Mouse (Mus musculus) midbrain, embryonic 13.5 days (tissue): Measurements from ENCODE around the gene Rab3c. TPM values are rescaled to one million over a fixed set of nuclear protein-coding genes. Genes with fewer than 3 reads are reported as not detected.
A peak's percentile ranks its signal among the peaks of the same experiment; 100 is the strongest.

Experiments used
- ATAC-seq: fragments of 200-750 bp; cut with Nextera tagmentation; 2 replicates; pipeline ENCODE4 v1.8.0; 2017; ENCODE audit warnings: mild to moderate bottlenecking, moderate TSS enrichment, moderate library complexity
- H3K27ac ChIP-seq: fragments of 300-500 bp; sonication (generic); 2 replicates; pipeline ENCODE4 v1.5.1; 2015; ENCODE audit warnings: inconsistent platforms, mild to moderate bottlenecking, moderate library complexity
- H3K27me3 ChIP-seq: fragments of 300-500 bp; sonication (generic); 2 replicates; pipeline ENCODE4 v1.6.1; 2015; ENCODE audit warnings: mild to moderate bottlenecking, inconsistent platforms
- H3K36me3 ChIP-seq: fragments of 300-500 bp; sonication (generic); 2 replicates; pipeline ENCODE4 v1.6.1; 2015; ENCODE audit warnings: mild to moderate bottlenecking, inconsistent platforms
- H3K4me1 ChIP-seq: fragments of 300-500 bp; sonication (generic); replicated peaks from 2 replicates; pipeline ENCODE4 v1.6.1; 2015; ENCODE audit warnings: inconsistent platforms
- H3K4me2 ChIP-seq: fragments of 300-500 bp; sonication (generic); replicated peaks from 2 replicates; pipeline ENCODE4 v1.6.1; 2015; ENCODE audit warnings: moderate library complexity, mild to moderate bottlenecking, inconsistent platforms
- H3K4me3 ChIP-seq: fragments of 300-500 bp; sonication (generic); replicated peaks from 2 replicates; pipeline ENCODE4 v1.5.1; 2015; ENCODE audit warnings: mild to moderate bottlenecking, inconsistent platforms
- H3K9ac ChIP-seq: fragments of 300-500 bp; sonication (generic); replicated peaks from 2 replicates; pipeline ENCODE4 v1.6.1; 2015; ENCODE audit warnings: mild to moderate bottlenecking, inconsistent platforms
- H3K9me3 ChIP-seq: fragments of 300-500 bp; sonication (generic); 2 replicates; pipeline ENCODE4 v1.6.1; 2016; ENCODE audit warnings: mild to moderate bottlenecking, inconsistent platforms
- WGBS: fragments of 180-500 bp; shearing (Covaris S2); methylation state at CpG from one replicate; pipeline ENCODE4 v1.1.7; 2015; 5-methylcytosine and 5-hydroxymethylcytosine counted together
- polyA plus RNA-seq: library from polyadenylated mRNA; unstranded; fragments of >200 nt; fragmentation: Nextera tagmentation; extraction: Ambion mirVana; gene quantifications from 2 replicates; pipeline ENCODE4 v1.2.1, GENCODE M21; 2015

Rab3c gene
- polyA plus RNA-seq, 1 experiment from 2014 or later = 215 TPM

DNA sequence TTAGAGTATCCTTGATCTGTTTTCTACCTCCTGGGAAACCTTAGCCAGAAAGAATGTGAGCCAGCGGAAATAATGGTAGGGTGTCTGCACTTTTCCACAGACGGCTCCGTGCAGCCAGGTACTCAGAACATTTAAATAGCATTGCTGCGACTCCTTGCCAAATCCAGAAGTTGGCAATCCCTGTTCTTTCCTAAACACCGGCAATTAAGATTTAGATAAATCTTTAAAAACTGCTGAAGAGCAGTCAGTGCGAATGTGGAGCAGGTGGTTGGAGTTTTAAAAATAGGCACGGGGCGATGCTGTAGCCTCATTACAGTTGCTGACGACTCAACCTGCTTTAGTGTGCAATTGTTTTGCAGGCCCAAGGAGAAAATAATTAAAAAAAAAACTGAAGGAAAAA, 205.2 kb downstream of the Rab3c start:
- ATAC-seq = no peak
- H3K36me3 ChIP-seq = peaks cover 5% of the 10 kb centered on the region; the same call in 1 of the 2 replicates
- H3K4me2 ChIP-seq = no peak overlapping the region
- H3K9me3 ChIP-seq = peaks cover 6% of the 10 kb centered on the region; the same call in 1 of the 2 replicates
- H3K4me3 ChIP-seq = no peak overlapping the region
- no peak overlapping the region for H3K27ac ChIP-seq
- no peak overlapping the region for H3K9ac ChIP-seq
- H3K4me1 ChIP-seq = peaks cover 14% of the 10 kb centered on the region; the same call in 1 of the 2 replicates
- no peaks in the 10 kb centered on the region for H3K27me3 ChIP-seq
- 91% methylated on average over 9 of the region's 9 CpGs for WGBS

DNA sequence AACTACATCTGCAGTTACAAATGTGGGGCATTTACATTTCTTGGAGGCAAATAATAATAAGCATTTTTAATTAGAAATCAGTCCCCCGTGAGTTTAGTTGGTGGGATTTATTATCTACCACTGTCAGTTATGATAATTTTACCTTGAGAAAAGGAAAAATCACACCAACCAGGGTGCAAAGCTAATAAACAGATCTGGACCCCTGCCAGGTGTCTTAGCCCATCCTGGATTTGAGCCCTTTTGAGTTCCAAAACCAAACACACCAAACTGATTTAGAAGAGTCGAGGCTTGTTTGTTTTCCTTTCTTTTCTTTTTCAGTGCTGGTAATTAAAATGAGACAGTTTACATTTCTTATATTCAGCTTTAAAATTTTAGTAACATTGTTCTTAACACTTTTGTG, 206.6 kb downstream of the Rab3c start:
- H3K4me1 ChIP-seq = peaks cover 14% of the 10 kb centered on the region; the same call in 1 of the 2 replicates
- no peak for ATAC-seq
- WGBS = 56% methylated on average over 2 of the region's 2 CpGs
- H3K9ac ChIP-seq = no peak overlapping the region
- H3K27ac ChIP-seq = no peak overlapping the region
- no peak overlapping the region for H3K4me3 ChIP-seq
- no peaks in the 10 kb centered on the region for H3K27me3 ChIP-seq
- H3K9me3 ChIP-seq = peaks cover 9% of the 10 kb centered on the region
- H3K36me3 ChIP-seq = peaks cover 11% of the 10 kb centered on the region
- H3K4me2 ChIP-seq = no peak overlapping the region

DNA sequence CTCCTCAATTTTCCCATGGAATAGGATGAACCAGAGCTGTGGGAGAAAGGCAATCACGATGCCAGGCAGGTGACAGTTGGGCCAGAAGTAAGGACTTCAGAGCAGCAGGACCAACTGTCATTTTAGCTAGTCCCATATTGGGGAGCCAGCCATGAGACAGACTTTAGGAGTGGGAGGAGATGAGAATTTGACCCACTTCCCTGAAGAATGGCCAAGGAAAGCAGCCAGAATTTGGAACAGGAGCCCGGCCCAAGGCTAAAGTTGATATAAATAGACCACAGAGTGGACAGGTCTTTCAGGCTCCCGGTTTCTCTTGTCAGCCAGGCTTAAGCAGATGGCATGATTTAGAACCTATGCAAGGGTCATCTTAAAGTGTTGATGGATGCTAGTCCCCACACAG, 213.6 kb downstream of the Rab3c start:
- no peak overlapping the region for H3K4me2 ChIP-seq
- peaks cover 3% of the 10 kb centered on the region; the same call in 1 of the 2 replicates for H3K9me3 ChIP-seq
- no peak overlapping the region for H3K27ac ChIP-seq
- no peak overlapping the region for H3K9ac ChIP-seq
- peaks cover 12% of the 10 kb centered on the region for H3K36me3 ChIP-seq
- ATAC-seq = no peak
- H3K27me3 ChIP-seq = no peaks in the 10 kb centered on the region
- WGBS = 85% methylated on average over 3 of the region's 3 CpGs
- H3K4me1 ChIP-seq = peaks cover 25% of the 10 kb centered on the region
- no peak overlapping the region for H3K4me3 ChIP-seq

DNA sequence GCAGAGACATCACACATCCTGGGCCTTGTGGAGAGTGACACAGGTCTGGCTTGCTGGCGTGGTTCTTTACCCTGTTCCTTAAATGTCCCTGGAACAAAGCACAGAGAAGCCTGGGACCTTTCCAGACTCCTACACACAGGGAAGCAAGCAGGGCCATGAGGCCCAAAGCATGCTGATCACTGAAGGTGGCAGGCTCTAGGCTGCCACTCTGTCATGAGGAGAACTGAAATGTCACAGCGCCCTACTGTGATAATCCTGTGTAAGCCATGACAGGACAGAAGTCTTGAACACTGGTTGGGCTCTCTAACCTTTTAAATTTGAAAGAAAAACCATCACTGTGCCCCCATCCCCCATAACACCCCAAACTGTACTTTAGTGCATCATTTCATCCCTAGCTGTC, 214.1 kb downstream of the Rab3c start:
- WGBS = 87% methylated on average over 2 of the region's 2 CpGs

DNA sequence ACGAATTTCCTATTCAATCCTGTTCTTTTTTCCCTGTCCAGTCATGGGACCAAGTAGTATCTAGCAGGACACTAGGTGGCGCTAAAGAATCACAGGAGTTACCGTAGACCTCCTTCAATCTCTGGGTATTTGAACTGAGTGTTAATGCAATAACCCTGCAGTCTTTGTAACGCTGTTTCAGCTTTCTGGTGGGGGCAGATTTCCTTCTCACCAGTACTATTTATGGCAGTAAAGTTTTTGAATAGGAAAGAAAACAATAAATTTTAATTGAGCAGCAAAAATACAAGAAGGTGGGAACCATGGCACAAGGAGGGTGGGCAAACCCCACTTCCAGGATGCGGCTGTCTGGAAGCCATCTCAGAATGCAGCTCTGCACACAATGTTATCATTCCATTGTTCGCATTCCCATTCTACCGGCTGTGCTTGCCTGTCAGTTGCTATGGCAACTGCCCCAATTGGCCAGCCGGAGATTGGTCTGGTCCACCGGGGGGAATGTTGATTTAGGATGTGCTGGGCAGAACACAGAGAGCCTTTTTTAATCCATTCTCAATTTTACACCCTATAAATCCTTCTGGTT, 217.9 kb downstream of the Rab3c start:
- Histone ChIP-seq H3K4me3 (0 out of 2 replicates have a peak overlapping the region, but pooled peaks have one; percentile 2), H3K36me3 (peaks cover 14% of the 10 kb centered on the region; the same call in 1 of the 2 replicates), H3K27me3 (no peaks in the 10 kb centered on the region), H3K27ac (peak overlapping the region; percentile 89), H3K9me3 (no peaks in the 10 kb centered on the region), H3K9ac (peak overlapping the region; percentile 33), H3K4me1 (peaks cover 23% of the 10 kb centered on the region), H3K4me2 (peak overlapping the region; percentile 43)
- 2% methylated on average over 9 of the region's 9 CpGs for WGBS
- ATAC-seq = peak; percentile 96

More for the DNA sequence above, 214.1 kb downstream of the Rab3c start:
- Histone ChIP-seq H3K27ac (no peak overlapping the region), H3K9me3 (peaks cover 3% of the 10 kb centered on the region; the same call in 1 of the 2 replicates), H3K4me3 (no peak overlapping the region), H3K9ac (no peak overlapping the region), H3K36me3 (peaks cover 12% of the 10 kb centered on the region), H3K4me1 (peaks cover 27% of the 10 kb centered on the region), H3K4me2 (no peak overlapping the region), H3K27me3 (no peaks in the 10 kb centered on the region)
- ATAC-seq = no peak

DNA sequence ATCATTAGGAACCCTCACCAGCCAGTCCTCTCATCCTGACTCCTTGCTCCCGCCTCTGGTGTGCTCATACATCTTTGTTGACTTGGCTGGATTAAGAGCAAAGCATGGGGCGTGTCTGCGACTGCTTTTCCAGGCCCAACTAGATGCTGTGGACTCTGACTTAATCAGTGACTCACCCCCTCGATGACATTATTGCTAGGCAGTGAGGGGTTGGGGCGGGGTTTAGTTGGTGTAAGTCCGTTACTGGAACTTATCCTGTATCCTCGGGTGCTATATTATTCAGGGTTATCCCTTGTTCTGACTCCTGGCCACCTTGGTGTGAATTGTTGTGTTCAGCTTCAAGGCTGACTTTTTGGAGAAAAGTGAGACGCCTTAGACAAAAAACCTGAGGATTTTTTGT, 218.5 kb downstream of the Rab3c start:
- Histone ChIP-seq H3K27ac (peak overlapping the region; percentile 89), H3K4me1 (peaks cover 23% of the 10 kb centered on the region), H3K27me3 (no peaks in the 10 kb centered on the region), H3K9ac (no peak overlapping the region), H3K4me2 (no peak overlapping the region), H3K9me3 (no peaks in the 10 kb centered on the region), H3K4me3 (no peak overlapping the region), H3K36me3 (peaks cover 9% of the 10 kb centered on the region; the same call in 1 of the 2 replicates)
- 0 out of 2 replicates have a peak, but pooled peaks have one; percentile 29 for ATAC-seq
- 58% methylated on average over 8 of the region's 8 CpGs for WGBS

DNA sequence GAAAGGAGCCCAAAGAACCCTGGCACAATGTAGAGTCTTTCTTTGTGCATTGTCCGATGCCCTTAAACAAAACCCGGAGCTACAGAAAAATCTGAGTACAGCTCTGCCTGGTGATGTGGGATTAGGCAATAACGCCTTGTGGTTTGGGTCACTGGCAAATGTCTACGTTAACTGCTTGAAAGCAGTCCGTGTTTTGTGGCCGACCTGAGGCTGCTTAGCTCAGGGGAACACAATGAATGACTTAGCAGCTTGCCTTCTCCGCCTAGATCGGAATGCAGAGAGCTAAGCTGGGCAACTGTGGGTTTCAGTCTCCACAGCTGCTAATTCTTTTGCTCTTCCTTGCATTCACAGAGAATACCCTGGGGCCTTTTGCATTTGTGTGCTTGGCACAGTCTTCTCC, 226.3 kb downstream of the Rab3c start:
- Histone ChIP-seq H3K9ac (no peak overlapping the region), H3K4me1 (no peaks in the 10 kb centered on the region), H3K9me3 (no peaks in the 10 kb centered on the region), H3K4me3 (no peak overlapping the region), H3K27ac (no peak overlapping the region), H3K36me3 (peaks cover 8% of the 10 kb centered on the region; the same call in 1 of the 2 replicates), H3K27me3 (no peaks in the 10 kb centered on the region), H3K4me2 (no peak overlapping the region)
- 49% methylated on average over 8 of the region's 8 CpGs for WGBS
- ATAC-seq = no peak

DNA sequence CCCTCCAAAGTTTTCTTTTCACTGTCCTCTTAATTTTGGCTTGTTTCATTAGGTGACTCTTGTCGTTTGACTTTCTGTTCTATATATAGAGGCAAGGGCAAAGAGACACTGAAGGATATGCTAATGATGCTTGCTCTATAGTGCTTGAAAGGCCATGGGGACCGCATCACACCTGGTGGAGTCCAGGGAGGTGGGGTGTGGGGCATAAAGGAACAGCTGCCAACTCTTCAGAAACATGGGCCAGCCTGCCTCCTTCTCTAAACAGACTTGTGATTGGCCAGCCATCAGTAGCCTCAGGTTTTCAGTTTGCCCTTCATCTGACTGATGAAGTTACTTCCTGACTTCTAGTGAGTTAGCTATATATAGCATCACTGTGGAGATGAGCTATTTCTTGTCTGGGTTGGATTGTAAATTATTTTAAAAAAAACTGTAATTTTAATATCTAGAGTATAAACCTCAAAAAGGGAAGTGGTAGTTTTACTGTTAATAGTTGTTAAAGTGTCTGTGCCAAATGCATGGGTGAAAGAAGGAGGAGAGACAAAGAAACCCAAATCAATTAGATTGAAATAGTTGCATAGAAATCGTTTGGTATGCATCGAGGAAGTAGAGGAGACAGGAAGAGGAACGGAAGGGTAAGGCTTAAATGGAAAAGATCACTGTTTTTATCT, 231.9 kb downstream of the Rab3c start:
- 72% methylated on average over 5 of the region's 5 CpGs for WGBS
- Histone ChIP-seq H3K9ac (no peak overlapping the region), H3K27ac (no peak overlapping the region), H3K27me3 (no peaks in the 10 kb centered on the region), H3K4me1 (no peaks in the 10 kb centered on the region), H3K9me3 (no peaks in the 10 kb centered on the region), H3K4me2 (no peak overlapping the region), H3K36me3 (0 out of 2 replicates have a peak, but pooled peaks cover 5% of the 10 kb centered on the region), H3K4me3 (no peak overlapping the region)
- no peak for ATAC-seq

DNA sequence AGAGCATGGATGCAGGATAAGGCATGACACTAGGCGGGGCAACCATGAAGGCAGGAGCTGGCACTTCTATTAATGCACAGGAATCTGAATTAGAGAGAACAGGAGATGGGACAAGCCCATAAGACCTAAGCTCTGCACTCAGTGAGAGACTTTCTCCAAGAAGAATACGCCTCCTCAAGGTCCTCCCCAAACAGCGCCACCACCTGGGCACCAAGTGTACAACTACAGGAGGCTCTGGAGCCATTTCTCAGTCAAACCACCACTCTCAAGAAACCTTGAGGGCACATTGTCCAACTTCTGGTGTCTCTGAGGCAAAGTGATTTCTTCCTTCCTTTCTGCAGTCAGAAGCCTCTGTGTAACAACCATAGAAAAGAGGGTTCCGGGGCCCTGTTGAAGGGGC, 236.4 kb downstream of the Rab3c start:
- Histone ChIP-seq H3K27ac (no peak overlapping the region), H3K27me3 (no peaks in the 10 kb centered on the region), H3K9ac (no peak overlapping the region), H3K4me3 (no peak overlapping the region), H3K4me1 (no peaks in the 10 kb centered on the region), H3K9me3 (no peaks in the 10 kb centered on the region), H3K4me2 (no peak overlapping the region), H3K36me3 (no peaks in the 10 kb centered on the region)
- no peak for ATAC-seq
- WGBS = 75% methylated on average over 4 of the region's 4 CpGs

DNA sequence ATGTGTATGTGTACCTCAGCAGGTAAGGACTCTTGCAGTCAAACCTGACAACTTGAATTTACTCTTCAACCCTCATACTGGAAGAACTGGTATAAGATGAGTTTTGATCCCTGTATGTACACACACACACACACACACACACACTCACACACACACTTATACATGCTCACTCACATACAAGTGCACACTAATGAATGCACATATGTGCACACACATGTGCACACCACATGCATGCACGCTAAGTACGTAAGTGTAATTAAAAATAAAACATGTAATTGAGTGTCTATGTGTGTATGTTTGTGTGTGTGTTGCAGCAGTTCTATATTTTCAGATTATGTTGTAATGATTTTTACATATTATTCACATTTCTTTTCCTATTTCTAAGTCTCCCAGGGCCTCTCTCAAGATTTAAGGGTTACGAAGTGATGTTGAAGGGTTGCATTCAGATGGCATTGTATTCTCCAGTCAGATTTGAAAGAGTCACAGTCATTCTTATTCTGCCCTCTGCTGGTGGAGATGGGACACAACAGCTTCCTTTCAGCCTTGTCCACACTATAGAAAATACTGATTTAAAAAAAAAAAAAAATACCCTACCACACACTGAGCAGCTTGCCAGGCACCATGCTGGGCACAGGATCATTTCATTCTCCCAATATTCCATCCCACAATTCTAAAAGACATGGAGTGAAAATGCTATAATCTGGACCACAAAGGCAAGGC, 240.9 kb downstream of the Rab3c start:
- Histone ChIP-seq H3K27ac (no peak overlapping the region), H3K4me1 (no peaks in the 10 kb centered on the region), H3K4me3 (no peak overlapping the region), H3K27me3 (no peaks in the 10 kb centered on the region), H3K9ac (no peak overlapping the region), H3K9me3 (no peaks in the 10 kb centered on the region), H3K4me2 (no peak overlapping the region), H3K36me3 (no peaks in the 10 kb centered on the region)
- WGBS = 86% methylated on average over 3 of the region's 3 CpGs
- peak; percentile 53; the same call in 1 of the 2 replicates for ATAC-seq

DNA sequence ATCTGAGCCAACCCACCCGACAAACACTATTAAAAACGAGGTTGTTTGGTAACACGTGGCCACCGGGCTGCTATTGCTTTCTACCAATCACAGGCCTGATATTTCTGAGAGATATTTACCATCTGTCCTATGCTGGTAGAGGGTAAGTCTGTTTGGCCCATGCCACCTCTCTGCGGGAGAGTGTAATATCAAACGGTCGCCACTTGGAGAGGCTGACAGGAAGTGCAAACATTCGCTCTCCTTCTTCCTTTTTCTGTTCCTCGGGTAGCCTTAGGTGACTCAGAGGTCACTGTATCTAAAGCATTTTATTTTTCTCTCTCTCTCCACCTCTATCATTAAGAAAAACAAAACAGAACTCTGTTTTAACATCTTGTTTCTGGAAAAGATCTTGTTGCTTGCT, 241.6 kb downstream of the Rab3c start:
- 86% methylated on average over 9 of the region's 9 CpGs for WGBS
- Histone ChIP-seq H3K9ac (no peak overlapping the region), H3K4me3 (no peak overlapping the region), H3K27ac (no peak overlapping the region), H3K36me3 (no peaks in the 10 kb centered on the region), H3K4me1 (no peaks in the 10 kb centered on the region), H3K9me3 (no peaks in the 10 kb centered on the region), H3K27me3 (no peaks in the 10 kb centered on the region), H3K4me2 (no peak overlapping the region)
- no peak for ATAC-seq

DNA sequence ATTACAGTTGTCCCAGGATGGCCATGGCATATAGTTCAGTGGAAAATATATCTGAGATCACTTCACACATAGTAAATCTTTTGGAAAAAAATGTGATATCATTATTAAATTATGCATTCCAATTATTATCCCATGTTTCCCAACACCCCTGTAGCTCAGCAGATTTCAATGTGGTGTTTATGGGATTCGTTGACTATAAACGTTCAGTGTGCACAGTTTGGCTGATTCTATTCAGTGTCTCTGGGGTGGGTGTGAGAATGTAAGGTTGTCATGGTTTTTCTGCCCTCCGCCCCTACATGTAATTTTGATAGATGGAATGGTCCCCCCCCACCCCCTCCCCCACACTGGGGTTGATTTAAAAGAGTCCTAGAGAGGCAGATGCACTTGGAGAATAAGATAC, 242.3 kb downstream of the Rab3c start:
- H3K4me3 ChIP-seq = no peak overlapping the region
- 88% methylated on average over 3 of the region's 3 CpGs for WGBS
- H3K27ac ChIP-seq = no peak overlapping the region
- no peaks in the 10 kb centered on the region for H3K27me3 ChIP-seq
- no peaks in the 10 kb centered on the region for H3K9me3 ChIP-seq
- ATAC-seq = no peak
- H3K36me3 ChIP-seq = no peaks in the 10 kb centered on the region
- no peaks in the 10 kb centered on the region for H3K4me1 ChIP-seq
- no peak overlapping the region for H3K9ac ChIP-seq
- no peak overlapping the region for H3K4me2 ChIP-seq
